Mouse (Mus musculus) kidney, adult 8-10 months (tissue): Measurements from ENCODE around the gene Tcf20.
"Not testable (repeated sequence)": the region's sequence is repeated elsewhere in the genome, so short reads cannot be mapped to it uniquely, and the experiment has no call there.

Experiments used
- DNase-seq, 2 experiments: peaks; one replicate each; pipeline ENCODE4 v3.0.0; 2022

Gene Tcf20

GRCm38 (mm10) chr15:82898141-82898739 is 89.4 kb downstream of the Tcf20 start:
- no peak for DNase-seq

- no peak for DNase-seq
These were observed 91.3 kb downstream of the Tcf20 start for GRCm38 (mm10) chr15:82896336-82896735.

- DNase-seq: no peak
These were observed 97.2 kb downstream of the Tcf20 start for GRCm38 (mm10) chr15:82890470-82890869.

GRCm38 (mm10) chr15:82889426-82889825 is 98.2 kb downstream of the Tcf20 start:
- DNase-seq: no peak

GRCm38 (mm10) chr15:82888466-82888865 is 99.2 kb downstream of the Tcf20 start:
- DNase-seq: no peak

GRCm38 (mm10) chr15:82877309-82877708 is 110.4 kb downstream of the Tcf20 start:
- DNase-seq: no peak

GRCm38 (mm10) chr15:82876863-82877262 is 110.8 kb downstream of the Tcf20 start:
- DNase-seq: no peak

- no peak for DNase-seq
These were observed 115.6 kb downstream of the Tcf20 start for GRCm38 (mm10) chr15:82872037-82872436.

GRCm38 (mm10) chr15:82866286-82866685 is 121.4 kb downstream of the Tcf20 start:
- DNase-seq: not testable (repeated sequence)

GRCm38 (mm10) chr15:82863674-82864073 is 124.0 kb downstream of the Tcf20 start:
- no peak for DNase-seq

GRCm38 (mm10) chr15:82856652-82857378 is 130.9 kb downstream of the Tcf20 start:
- peak in 1 of 2 experiments; percentile 17 for DNase-seq

- DNase-seq: no peak
These were observed 131.6 kb downstream of the Tcf20 start for GRCm38 (mm10) chr15:82856065-82856464.

- no peak for DNase-seq
These were observed 148.5 kb downstream of the Tcf20 start for GRCm38 (mm10) chr15:82839146-82839545.

- no peak for DNase-seq
These were observed 157.8 kb downstream of the Tcf20 start for GRCm38 (mm10) chr15:82829917-82830316.

GRCm38 (mm10) chr15:82825866-82826265 is 161.8 kb downstream of the Tcf20 start:
- no peak for DNase-seq

- DNase-seq: no peak
These were observed 165.3 kb downstream of the Tcf20 start for GRCm38 (mm10) chr15:82822347-82822746.

- DNase-seq: no peak
These were observed 166.0 kb downstream of the Tcf20 start for GRCm38 (mm10) chr15:82821657-82822056.

- DNase-seq: no peak
These were observed 172.4 kb downstream of the Tcf20 start for GRCm38 (mm10) chr15:82815296-82815695.

GRCm38 (mm10) chr15:82814806-82815205 is 172.9 kb downstream of the Tcf20 start:
- DNase-seq: peak; percentile 43 to 76

GRCm38 (mm10) chr15:82814321-82814720 is 173.4 kb downstream of the Tcf20 start:
- no peak for DNase-seq

GRCm38 (mm10) chr15:82810556-82810955 is 177.1 kb downstream of the Tcf20 start:
- no peak for DNase-seq

- no peak for DNase-seq
These were observed 178.2 kb downstream of the Tcf20 start for GRCm38 (mm10) chr15:82809511-82809910.

- no peak for DNase-seq
These were observed 180.5 kb downstream of the Tcf20 start for GRCm38 (mm10) chr15:82806969-82807763.
